Mouse (Mus musculus): Measurements from ENCODE around the gene Fzd4.
A peak's percentile ranks its signal among the peaks of the same experiment; 100 is the strongest.

Gene Fzd4

DNA sequence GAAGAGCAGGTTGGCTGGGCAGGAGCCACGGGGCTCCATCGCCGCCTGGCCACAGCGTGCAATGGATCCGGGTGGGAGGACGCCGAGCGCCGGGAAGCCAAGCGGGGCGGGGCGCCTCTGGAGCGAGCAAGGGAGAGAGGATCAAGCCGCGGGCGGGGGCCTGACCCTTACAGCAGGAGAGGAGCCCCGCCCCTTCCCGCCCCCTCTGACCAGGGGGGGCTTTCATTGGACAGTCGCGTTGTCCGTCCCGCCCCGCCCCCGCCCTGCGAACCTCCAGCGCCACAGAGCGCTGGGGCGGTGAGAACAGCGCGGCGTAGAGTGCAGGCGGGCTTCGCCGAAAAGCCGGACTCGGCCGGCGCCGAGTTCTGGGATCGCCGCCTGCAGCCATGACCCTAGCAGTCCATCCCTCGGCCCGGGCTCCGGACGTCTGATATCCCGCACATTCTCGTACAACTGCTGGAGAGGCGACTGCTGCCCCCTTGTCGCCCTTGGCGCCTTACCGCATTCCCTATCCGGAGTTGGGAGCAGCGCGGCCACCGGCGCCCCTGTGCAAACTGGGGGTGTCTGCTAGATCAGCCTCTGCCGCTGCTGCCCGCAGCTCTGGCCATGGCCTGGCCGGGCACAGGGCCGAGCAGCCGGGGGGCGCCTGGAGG is at the start of gene Fzd4, which contains the start of gene Tmem135:
Gene Fzd4 (plus strand): TSS at position 275 of the 653 bp plus-strand sequence.
Gene Tmem135 (minus strand): TSS at position 142 of the 653 bp plus-strand sequence.
- peak; percentile 83 for DNase-seq (ENCODE audit: low spot score)

- no peak for DNase-seq (ENCODE audit: low spot score)
These were observed 48.5 kb upstream of the Fzd4 start for GRCm38 (mm10) chr7:89355519-89356255.

DNA sequence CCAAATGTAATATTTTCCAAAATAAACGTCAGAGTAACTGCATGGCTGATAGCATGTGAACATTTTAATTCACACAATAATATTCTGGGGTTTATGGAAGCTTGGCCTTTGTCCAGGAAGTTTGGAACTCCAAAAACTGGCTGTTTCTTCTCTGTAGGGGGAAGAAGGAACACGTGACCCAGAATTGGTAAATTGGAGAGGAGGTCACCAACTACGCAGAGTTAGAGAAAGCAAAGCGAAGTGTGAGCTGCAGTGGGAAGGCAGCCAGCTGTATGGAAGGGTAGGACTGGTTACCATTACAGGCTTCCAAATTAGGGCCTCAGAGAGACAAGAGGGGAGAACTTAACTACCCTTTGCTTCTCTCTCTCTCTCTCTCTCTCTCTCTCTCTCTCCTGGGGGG is 47.8 kb upstream of the Fzd4 start:
- DNase-seq (ENCODE audit: low spot score) = no peak

DNA sequence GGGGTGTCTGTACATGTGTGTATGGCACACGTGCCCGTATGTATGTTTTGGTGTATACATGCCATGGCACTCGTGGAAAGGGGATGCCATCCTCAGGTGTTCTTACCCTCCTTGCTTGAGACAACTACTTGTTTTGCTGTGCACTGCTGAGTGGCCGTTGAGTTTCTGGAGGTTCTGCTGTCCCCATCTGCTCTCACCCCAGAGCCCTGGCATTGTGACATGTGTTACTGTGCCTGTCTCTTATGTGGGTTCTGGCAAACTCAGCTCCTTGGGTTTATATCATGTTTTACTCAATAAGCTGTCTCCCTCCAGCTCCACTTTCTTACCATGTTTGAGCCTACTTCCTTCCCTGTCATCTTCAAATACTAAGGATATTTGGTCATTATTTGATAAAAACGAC is 40.2 kb upstream of the Fzd4 start:
- no peak for DNase-seq (ENCODE audit: low spot score)

DNA sequence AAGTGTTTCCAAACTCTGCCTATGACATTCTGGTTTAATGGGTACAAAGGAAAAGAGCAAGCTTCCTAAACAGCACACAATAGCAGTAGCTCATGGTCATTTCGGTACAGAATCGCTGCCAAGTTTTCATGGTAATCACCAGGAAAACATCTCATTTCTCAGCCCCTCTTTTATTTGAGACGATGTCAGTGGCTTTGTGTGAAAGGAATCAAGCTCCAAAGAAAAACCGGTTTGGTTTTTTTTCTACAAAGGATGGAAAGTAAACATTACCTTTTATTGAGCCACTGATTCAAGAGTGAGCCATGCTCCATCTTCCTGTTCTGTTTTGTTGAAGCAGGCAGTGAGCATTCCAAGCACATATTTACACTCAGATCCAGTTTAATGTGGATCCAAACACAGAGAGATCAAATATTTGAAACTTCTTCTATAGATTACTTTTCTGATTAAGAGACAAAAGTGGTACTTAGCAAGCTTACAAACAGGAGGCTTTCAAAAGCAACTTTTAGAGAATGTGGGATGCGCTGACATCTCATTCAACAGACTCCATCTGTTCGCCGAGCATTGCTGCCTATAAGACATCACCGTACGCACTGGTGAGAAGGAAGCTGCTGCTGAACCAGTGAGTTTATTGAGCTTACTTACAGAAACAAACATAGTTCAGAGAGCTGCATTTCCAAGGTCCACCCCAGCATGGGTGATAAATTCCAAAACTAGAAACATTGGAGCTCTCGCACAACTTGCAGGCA is 38.8 kb upstream of the Fzd4 start:
- DNase-seq (ENCODE audit: low spot score) = no peak

DNA sequence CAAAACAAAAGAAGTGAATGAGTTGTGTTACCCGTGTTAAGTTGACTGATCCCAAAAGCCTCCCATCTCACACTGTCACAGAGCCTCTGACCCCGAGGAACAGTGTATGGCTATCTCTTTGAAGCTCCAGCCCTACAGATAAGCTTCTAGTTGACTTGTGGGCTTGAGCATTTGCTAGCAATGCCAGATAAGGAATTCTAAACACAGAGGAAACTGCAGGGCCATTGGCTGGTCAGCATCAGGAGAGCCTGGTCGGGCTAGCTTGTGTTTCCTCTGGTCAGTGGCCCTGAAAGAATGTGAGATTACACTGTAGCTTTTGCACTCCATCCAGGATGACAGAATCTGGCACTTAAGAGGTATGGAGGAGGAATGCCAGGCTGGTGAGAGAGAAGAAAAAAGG is 36.5 kb upstream of the Fzd4 start:
- no peak for DNase-seq (ENCODE audit: low spot score)

GRCm38 (mm10) chr7:89370086-89370485 is 34.1 kb upstream of the Fzd4 start:
- no peak for DNase-seq (ENCODE audit: low spot score)

DNA sequence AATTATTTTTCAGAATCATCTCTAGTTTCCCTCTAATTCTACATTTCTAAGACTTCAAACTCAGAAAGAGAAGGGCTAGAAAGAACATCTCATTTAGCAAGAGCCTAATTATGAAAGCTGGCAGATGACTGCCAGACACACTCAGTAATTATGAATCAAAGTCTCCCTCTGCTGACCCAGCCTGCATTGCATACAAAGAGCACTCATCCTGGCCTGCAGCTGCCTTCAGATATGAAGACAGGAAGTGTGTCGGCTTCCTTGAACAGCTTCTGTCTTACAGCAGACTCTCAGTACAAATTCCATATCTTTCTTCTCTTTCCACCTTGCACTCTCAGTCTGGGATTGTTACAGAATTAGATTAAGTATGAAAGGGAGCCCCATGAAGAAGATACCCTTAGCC is 33.2 kb upstream of the Fzd4 start:
- DNase-seq (ENCODE audit: low spot score) = no peak

- DNase-seq (ENCODE audit: low spot score) = no peak
These were observed 32.4 kb upstream of the Fzd4 start for GRCm38 (mm10) chr7:89371623-89372295.

DNA sequence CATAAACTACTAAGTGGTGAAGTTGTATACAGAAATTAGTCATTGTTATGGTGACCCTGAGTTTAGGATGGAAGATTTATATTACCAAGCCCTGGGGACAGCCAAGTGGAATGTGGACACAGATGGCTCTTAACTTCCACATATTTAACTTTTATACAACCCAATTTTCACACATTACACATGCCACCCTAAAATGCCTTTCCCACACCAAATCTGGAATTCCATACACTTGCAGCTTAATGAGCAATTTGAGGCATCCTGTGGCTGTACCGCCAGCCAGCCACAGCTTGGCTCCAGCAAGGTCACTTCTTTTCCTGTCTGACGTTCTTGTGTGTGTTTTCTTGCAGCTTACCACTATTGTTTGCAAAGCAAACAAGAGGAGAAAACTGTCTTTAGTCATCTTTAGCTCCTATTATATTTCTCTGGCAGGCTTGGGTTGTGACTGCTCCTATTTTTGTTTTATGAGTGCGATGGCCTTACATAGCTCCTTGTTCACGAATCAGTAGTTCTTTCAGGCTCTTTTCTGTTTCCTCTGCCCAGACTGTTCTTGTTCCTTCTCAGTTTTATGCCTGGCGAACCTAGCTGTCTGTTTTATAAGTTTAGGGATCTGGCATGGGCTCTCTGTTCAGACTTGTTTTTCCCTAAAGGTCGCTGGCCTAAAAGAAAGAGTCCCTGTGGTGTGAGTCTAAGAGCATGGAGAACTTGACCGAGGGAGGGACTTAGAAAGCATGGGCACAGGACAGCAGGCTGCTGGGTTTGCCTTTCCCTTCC is 23.0 kb upstream of the Fzd4 start:
- DNase-seq (ENCODE audit: low spot score) = no peak

DNA sequence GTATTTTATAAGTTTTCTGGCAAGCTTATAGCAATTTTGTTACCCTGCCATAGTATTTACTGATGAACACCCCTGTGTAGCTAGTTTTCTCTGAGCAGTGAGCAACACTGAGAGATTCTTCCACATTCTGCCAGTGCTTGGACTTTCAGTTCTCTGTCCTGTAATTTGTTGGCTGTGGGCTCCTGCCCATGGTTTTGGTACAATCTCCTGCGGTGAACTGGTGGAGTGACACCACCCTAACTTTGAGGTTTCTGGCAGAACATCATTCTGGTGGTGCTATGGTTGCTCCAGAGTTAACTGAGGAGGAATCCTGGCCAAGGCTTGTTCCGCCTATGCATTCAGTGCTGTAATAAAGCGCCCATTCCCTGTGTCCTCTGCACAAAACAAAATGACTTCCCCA is 21.3 kb upstream of the Fzd4 start:
- DNase-seq (ENCODE audit: low spot score) = no peak

DNA sequence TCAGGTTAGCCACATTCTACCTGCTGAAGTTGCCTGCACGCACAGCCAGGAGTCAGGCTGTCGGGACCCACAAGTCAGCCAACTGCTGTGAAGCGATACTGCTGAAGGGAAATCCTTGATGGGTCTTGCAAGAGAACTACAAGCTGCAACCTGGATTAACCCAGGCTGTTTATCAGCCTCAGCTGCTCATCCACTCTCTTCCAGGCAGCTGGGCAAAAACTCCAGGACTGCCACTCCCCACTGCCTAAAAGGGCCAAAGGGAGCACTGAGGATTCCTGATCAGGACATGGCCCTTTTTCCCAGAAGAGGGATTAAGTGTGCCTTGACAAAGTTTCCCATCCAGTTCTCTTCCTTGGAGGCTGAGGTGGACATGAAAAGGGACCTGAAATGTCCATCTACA is 15.2 kb upstream of the Fzd4 start:
- DNase-seq (ENCODE audit: low spot score) = no peak

DNA sequence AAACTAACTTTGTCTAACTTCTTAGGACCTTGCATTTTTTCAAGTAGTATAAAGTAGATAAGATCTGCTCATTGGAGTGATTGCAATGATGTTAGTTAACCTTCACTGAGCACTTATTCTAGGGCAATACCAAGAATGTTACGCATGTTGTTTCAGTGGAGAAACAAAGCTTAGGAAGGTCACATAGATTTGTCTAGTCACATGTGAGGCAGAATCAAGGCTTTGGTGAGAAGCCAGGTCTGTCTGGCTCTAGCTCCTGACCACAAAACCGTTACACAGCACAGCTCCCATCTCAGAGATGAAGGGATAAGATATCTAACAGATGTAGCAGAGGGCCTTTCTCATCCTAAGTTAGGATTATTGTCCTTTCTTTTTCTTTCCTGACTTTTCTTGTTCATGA is 13.5 kb upstream of the Fzd4 start:
- no peak for DNase-seq (ENCODE audit: low spot score)

- no peak for DNase-seq (ENCODE audit: low spot score)
These were observed 12.9 kb upstream of the Fzd4 start for GRCm38 (mm10) chr7:89391281-89391680.

DNA sequence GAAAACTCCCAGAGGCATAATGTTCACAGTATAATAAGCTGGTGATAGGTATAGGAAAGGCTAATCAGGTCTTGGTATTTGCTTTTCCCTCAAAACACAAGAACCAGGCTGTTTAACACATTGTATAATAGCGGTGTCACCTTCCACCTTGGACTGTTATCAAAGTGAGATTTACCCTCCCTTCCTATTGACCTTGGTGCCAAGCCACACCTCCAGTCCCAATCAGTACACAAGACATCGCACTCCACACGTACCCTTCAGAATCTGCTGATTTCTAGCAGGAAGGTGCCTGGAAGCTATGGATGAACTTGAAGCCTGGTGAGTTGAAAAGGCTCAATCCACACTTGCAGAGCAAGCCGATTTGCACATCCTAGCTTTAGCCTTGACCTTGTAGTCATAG is 12.3 kb upstream of the Fzd4 start:
- DNase-seq (ENCODE audit: low spot score) = no peak

DNA sequence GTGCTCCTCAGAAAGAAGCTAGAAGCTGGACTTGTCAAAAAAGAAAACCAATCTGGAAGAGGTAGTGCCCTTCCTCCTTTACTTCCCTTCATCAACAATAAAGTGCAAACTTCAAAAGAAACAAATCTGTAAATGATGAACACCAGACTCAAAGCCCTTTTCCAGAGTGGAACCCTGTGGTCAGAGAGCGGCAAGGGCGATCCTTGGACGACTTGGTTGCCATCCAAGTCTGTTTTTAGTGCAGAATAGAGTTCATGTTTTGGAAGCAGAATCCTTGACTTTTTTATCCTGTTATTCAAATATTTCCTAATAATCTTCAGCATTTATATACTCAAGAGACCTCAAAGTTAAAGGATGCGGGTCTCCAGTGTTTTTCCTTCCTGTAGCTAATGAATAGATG is 11.8 kb upstream of the Fzd4 start:
- DNase-seq (ENCODE audit: low spot score) = no peak

DNA sequence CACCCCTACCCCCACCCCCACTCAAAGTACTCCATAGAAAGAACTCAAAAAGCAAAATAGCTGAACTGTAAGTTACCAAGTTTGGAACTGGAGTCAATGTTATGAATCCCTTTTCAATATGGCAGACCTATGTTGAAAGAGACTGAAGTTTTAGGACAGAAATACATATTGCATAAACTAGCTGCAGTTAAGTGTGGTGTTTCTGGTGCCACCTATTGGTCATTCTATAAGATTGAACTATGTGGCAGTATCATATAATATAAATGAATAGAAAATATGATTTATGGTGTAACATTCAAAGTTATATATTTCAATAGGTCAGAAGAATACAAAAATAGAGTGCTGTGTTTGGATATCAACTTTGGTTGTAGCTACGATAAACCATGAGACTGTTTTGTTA is 11.3 kb upstream of the Fzd4 start:
- no peak for DNase-seq (ENCODE audit: low spot score)

- DNase-seq (ENCODE audit: low spot score) = no peak
These were observed 8.8 kb upstream of the Fzd4 start for GRCm38 (mm10) chr7:89395399-89395798.

DNA sequence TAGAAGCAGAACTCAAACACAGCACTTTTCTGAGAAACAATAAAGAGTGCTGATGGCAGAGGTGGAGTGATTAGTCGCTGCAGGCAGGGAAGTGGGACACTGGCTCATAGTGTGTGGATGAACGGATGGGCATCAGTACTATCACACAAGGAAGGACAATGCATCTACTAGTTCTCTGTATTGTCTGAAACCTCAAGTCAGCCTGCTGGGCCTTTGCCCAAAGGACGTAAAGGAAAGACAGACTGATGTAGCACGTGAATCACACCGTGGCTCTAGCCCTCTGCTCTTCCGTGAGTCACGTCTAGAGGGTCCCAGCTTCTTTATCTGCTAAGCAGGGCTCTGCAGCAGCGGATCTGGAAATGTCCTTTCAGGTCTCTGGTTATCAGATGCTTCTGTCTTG is 7.8 kb upstream of the Fzd4 start:
- no peak for DNase-seq (ENCODE audit: low spot score)

DNA sequence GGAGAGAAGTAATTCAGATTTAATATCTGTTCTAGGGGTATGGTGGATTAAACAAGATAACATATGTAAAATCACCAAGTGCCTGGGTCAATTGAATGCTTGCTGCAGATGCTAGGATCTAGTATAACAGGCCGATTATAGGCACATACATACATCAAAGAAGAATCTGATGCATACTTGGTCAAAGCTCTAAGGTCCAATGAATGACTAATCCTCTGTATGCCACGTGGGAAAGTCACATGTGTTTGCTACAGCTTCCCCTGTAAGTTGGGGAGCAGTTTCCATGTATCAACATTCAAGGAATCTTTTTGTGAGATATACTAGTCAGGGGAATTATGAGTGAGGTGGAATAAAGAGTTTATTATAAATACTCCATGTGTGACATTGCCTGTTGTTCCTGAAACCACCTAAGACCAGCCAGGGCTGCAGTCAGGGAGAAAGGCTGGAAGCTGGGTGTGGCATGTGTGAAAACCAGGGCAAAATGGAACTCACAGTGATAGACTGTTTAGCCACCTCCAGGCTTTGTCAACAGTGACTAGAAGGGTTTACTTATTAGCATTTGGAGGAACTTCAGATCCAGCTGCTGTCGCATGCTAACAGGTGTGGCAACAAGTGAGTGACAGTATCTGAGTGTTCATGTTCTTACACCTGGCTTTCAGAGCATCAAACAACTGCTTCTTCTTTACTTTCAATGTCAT is 6.2 kb upstream of the Fzd4 start:
- DNase-seq (ENCODE audit: low spot score) = no peak

DNA sequence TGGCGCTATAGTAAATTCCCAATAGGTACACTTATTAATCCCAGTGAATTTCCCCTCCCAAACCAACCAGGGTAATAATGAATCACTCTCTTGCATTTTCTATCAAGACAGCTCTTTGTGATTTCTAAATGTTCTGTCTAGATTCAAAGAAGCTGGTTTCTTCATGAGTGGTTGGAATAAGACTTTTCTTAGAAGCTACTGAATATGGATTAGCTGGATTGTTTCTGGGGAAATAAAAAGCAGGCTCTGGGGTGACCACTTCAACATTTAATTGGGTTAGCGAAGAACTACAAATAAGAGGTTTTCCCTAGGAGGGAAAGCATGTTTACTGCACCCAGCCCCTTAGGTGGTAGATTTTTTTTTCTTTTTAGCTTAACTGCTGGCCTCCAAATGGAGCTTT is 3.4 kb upstream of the Fzd4 start:
- no peak for DNase-seq (ENCODE audit: low spot score)

All from urinary bladder, postnatal 25 days (tissue).